Mouse (Mus musculus): ENCODE data around the gene Tma7. TPM values are rescaled to one million over a fixed set of nuclear protein-coding genes. Genes with fewer than 3 reads are reported as not detected.

Gene Tma7
- total RNA-seq, 2 experiments from 2014 or later, result 113 to 530 TPM

DNA sequence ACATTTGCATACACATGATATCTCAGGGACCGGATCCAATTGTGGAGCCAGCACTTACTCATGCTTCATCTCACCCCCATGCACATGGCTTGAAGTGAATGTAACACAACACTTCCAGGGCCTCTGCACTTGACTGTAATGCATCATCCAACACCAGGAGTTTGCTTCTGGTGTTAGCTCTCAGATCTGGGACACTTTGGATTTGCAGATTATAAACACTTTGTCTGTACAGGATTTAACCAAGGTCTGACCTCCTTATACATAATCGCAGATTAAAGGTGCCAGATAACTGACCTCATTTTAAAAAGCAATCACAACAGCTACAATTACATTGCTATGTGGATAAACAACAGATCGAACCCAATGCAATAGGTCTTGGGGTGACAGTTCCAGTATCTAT is 1.9 kb downstream of the Tma7 start:
- no peak for ATAC-seq (replicated peaks; ENCODE audit: low FRiP score, low TSS enrichment, poor library complexity, severe bottlenecking)

DNA sequence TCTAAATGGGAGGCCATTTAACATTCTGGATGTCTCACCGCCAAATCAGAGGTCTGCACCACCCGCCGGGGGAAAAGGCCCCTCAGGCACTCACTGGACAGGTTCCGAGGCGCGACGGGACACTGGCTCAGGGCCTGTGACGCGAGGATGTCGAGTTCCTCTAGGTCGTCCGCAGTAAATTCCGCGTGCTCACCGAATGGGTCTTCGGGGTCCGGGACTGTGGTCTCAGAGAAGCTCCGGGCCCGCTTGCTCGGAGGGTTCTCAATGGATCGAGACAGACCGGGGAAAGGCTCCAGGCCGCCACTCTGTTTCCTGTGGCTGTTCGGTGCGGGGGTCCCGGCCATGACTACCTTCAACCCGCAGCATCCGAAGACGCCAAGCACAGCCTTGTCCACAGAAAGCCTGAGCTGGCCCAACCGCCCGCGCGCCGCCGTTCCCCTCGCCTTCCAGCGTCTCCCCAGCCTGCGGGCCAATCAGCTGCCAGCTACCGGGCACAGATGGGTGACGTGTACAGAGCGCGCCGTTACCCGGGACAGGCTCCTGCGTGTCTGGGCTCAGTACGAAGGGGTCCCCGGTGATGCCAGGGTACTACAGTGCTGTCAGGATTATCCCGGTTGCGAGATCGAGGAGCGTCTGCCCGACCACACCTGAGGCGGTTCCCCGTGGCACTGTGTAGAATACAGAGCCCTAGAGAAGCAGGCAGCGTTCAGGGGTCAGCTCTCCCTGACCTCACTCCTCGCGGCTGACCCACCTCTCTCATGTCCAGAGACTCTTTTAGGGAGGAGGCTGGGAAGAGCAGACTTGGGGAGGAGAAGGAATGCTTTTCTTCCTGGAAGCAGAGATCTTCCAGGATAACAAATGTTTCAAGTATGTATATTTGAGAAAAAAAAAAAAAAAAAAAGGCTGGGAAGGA is 8.5 kb downstream of the Tma7 start, which contains the start of gene Atrip:
Atrip (minus strand) TSS at position 464 of the 913 bp plus-strand sequence.
- peak; percentile 98 for ATAC-seq (replicated peaks; ENCODE audit: low FRiP score, low TSS enrichment, poor library complexity, severe bottlenecking)

DNA sequence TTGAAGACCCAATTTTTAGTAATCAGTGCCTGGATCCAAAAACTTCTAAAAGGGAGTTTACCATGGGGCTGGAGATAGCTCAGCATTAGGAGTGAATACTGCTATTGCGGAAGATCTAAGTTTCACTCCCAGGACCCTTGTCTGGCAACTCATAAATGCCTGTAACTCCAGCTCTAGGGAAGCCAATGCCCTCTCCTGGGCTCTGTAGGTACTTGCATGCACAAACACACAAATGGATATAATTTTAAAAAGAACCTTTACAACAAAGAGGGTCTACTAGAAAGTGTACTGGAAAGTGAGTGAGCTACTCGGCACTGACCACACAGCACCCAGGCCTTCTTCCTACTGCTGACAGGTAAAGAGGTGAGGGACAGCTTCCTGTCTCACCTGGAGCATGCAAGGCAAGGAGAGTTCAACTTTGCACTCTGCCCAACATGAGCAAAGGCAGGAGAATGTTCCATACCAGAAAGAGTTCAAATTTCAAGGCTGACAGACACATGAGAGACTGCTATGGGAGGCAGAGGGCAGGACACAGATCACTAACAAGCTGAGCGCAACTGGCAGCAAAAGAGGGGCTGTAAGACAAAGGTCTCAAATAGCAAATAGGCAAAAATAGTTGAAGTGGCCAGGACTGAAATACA is 14.2 kb downstream of the Tma7 start:
- ATAC-seq (replicated peaks; ENCODE audit: low FRiP score, low TSS enrichment, poor library complexity, severe bottlenecking), result no peak

DNA sequence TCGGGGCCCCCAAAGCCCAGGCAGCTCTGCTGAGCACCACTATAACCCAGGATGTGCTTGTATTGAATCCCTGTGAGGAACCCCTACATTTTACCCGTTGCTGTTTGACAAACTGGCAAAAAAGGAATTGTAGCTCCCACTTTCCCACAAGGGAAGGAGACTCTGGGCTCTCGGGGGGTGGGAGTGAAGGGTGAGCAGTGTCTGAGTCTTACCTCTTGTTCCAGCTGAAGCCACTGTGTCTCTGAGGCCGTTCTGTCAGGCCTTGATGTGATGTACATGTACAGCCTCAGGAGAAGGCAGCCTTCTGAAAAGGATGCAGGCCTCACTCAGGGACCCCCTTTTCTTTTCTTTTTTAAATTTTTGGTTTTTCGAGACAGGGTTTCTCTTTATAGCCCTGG is 21.5 kb downstream of the Tma7 start:
- no peak for ATAC-seq (replicated peaks; ENCODE audit: low FRiP score, low TSS enrichment, poor library complexity, severe bottlenecking)

DNA sequence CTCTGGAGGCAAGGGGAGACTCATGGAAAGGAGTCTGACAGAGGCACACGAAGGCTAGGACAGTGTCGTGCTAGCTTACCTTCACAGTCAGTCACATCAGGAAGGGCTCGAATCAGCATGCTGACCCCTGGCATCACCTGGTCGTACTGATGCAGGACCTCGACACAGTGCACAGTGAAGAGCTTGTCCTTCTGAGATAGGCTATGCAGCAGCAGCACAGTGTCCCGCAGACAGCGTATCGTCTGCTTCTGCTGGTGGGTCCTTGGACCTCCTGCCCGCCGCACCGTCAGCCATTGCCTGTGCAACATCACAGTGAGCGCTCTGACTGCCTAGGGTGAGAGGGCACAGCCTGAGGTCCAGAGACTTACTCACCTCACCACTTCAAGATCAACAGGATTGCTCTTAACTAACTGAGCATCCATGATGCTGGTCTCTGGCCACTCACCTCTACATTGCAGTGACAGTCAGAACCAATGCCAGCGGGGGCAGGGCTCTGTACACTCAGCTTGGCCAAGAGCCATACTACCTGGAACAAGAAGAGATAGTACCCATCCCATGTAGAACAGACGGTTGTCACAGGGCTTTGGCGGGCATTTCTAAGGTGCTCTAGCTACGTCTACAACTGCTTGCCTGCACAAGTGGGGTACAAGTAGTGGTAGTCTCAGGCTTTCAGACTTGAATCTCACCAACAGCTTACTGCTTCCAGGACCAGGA is 22.0 kb downstream of the Tma7 start:
- ATAC-seq (replicated peaks; ENCODE audit: low FRiP score, low TSS enrichment, poor library complexity, severe bottlenecking), result no peak

DNA sequence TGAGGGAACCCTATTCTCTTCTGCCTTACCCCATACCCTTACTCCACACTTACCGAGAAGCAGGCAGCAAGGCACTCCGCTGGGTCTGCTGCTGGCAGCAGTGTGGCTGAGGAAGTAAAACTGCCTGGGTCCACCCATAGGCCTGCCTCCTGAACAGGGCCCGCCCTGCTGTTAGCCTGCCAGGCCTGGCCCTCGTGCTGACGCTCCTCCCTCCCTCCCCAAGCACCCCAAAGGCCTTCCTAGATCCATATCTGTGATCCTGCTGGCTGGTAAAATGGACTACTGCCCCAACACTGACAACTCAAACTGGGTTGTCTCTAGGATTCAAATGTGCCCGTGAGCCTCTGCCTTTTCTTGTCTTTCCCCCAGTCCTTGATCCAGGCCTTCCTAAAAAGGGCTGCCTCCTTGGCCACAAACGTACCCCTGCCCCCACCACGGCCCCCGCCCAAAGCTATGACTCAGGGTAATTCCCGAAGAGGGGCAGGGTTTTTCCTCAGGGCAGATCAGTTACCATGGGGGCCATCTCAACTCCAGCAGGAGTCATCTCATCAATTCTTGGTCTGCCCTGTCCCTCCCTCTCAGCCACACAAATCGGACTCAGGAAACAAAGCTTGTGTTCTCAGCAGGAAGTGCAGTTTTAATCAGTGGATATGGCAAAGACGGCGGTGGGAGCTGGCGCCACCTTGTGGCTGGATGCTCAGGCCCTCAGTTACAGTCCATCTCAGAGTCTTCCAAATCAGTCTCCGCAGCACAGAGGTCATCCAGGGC is 23.1 kb downstream of the Tma7 start, which contains the start of gene Trex1:
Trex1 (minus strand) TSS at position 599 of the 768 bp plus-strand sequence.
- ATAC-seq (replicated peaks; ENCODE audit: low FRiP score, low TSS enrichment, poor library complexity, severe bottlenecking), result peak; percentile 89

DNA sequence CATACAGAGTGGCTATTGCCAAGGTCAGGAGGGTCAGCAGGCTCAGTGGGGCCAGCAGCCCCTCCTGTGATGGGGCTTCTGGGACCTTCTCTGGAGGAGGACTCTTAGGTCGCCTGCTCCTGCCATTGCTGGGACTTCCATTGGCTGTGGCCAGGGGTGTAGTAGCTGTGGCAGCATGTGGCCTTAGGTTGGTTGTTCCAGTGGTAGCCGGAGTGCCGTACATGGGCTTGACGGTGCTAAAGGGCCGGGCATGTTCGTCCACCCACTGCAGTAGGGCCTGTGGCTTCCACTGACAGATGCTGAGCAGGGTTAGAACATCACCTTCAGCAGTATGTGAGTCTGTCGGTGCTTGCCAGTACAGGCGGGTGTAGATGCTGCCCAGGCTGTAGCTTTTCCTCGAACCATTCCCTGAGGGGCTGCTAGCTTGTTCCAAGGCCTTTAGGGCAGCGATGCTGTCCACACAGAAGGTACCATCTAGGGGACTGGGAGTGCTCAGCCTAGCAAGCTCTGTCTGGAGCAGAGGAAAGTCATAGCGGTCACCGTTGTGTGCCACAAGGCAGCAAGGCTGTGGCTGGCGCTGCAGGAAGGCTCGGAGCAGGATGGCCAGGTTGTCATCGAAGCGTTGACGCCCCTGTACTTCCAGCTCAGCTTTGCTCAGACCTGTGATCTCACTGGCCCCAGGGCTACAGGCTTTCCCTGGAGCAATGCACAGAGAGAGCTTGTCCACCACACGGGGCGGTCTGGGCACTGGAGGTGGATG is 24.2 kb downstream of the Tma7 start:
- ATAC-seq (replicated peaks; ENCODE audit: low FRiP score, low TSS enrichment, poor library complexity, severe bottlenecking), result no peak

DNA sequence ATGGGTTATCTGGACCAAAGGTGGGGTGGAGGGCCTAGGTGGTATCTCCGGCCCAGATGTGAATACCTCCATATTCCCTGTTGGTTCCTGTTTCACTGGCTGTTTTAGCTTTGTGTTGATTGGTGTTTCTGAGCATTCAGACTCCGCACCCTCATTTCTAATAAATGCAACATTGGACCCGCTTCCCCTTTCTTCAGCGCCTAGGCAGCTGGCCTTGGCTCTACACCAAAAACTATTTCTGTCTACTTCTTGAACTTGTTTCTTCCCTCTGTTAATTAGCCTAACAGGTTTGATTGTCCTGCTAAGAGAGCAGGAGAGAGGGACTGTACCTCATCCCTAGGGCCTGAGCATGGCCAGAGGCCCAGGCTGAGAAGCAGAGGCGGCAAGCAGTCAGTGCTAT is 24.8 kb downstream of the Tma7 start:
- ATAC-seq (replicated peaks; ENCODE audit: low FRiP score, low TSS enrichment, poor library complexity, severe bottlenecking), result no peak

DNA sequence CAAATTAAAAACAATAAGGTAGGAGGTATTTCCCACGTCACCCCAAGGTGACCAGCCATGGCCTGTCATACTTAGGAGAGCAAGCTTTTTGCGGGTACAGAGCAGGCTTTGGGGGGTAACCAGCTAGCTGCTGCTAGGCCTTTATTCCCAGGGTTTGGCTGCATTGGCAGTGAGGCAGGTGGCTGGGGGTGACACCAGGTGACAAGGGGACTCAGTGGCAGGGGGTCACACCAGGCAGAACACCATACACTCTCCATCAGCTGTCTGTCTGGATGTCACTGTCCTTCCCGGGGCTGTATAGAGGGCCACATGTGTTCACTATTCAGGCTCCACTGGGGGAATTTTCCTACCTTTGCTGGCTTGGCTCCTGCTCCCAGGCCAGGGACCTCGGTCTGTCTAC is 25.5 kb downstream of the Tma7 start:
- ATAC-seq (replicated peaks; ENCODE audit: low FRiP score, low TSS enrichment, poor library complexity, severe bottlenecking), result no peak

DNA sequence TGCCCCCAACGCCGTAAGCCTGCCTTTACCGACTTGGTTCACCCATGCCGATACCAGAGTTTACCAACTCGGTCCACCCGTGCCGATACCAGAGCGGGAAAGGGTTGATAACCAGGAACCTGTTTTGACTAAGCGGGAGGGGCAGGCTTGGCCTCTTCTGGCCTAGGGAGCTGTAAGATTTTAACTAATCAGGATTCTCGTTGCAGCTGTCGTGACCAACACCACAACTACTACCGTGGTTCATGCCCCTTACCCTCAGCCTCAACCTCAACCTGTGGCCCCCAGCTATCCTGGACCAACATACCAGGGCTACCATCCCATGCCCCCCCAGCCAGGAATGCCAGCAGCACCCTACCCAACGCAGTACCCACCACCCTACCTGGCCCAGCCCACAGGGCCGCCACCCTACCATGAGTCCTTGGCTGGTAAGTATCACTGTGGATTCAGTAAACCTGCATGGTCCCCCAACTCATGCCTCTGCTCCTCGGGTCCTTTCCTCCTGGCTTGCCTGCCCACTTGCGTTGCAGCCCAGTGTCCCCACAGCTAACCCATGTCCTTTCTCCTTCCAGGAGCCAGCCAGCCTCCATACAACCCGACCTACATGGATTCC is 26.2 kb downstream of the Tma7 start:
- no peak for ATAC-seq (replicated peaks; ENCODE audit: low FRiP score, low TSS enrichment, poor library complexity, severe bottlenecking)

DNA sequence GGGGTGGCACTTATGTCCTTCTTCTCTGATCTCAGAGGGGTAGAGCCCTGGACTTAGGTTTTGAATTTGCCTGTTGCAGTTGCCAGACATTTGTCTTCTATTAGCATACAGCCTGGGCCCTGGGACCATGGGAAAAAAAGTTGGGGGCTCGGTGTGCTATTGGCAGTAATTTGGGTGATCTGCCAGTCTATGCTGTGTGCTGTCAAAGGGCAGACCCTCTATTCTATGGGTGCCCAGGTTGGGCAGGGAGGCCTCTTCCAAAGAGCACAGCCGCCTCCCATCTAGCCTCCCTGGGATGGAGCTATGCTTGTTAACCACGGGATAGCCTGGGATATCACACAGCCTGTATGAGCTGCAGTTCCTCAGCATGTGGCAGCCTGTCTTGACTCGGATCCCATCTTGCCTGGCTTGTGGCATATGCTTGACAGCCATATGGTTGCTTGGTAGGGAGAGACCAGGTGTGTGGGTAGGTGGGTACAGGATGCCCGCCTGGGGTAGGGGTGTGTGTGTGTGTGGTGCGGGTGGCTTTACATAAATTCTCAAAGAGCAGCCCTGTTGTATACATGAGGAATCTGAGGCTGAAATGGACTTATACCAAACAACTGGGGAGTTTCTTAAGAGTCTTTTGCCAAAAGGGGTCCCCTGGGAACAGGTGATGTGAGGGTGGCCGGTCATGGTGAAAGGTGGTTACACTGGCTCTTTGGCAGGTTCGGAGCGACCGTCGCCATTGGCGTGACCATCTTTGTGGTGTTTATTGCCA is 26.9 kb downstream of the Tma7 start:
- no peak for ATAC-seq (replicated peaks; ENCODE audit: low FRiP score, low TSS enrichment, poor library complexity, severe bottlenecking)

DNA sequence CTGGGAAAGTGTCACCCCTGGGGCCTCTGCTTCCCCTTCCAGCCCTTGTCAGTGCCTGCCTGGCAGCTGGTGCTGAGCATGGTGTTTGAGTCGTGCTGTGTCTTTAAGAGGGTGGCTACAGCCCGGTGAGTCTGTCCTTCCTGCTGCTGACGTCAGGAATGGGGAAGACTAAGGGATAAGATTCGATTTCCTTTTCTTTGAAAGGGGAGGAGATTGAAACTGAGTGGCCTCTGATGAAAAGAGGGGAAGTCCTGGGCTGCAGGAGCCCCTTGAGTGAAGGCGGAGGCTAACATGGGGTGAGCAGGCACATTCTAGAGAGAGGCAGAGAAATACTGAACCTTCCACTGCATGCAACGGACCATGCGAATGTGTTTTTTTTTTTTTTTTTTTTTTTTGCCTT is 27.7 kb downstream of the Tma7 start:
- peak; percentile 63 for ATAC-seq (replicated peaks; ENCODE audit: low FRiP score, low TSS enrichment, poor library complexity, severe bottlenecking)

DNA sequence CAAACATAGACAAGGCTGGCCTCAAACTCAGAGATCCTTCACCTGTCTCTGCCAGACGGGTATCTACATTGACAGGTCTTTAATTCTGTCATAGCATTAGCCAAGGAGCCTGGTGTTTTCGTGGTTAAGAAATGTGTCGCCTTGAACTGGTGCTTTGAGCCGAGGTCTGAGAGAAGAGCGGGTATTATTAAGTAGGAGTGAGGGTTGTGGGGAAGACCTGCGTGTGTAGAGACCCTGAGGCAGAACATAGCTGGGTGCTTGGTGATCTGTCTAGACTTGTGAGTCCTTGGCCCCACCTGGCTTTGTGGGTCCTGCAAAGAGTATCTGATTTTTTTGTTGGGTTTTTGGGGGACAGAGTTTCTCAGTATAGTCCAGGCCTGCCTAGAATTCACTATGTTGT is 28.5 kb downstream of the Tma7 start:
- ATAC-seq (replicated peaks; ENCODE audit: low FRiP score, low TSS enrichment, poor library complexity, severe bottlenecking), result no peak

DNA sequence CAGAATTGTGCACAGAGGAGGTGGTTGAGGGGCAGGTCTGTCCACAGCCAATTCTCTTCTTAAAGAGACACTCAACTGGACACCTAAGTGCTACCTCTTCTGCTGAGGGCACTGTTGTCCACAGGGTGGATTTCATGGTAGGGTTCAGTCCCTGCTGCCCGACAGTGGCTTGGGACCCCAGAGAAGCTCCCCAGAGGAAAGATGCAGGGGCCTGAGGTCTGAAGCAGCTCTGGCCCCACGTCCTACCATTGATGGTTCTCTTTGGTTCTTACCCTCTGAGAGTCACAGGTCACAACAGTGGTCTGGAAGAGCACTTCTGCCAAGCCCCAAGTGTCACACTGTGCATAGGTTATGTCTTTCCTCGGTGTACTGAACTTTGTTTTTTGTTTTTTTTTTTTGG is 29.0 kb downstream of the Tma7 start:
- no peak for ATAC-seq (replicated peaks; ENCODE audit: low FRiP score, low TSS enrichment, poor library complexity, severe bottlenecking)

DNA sequence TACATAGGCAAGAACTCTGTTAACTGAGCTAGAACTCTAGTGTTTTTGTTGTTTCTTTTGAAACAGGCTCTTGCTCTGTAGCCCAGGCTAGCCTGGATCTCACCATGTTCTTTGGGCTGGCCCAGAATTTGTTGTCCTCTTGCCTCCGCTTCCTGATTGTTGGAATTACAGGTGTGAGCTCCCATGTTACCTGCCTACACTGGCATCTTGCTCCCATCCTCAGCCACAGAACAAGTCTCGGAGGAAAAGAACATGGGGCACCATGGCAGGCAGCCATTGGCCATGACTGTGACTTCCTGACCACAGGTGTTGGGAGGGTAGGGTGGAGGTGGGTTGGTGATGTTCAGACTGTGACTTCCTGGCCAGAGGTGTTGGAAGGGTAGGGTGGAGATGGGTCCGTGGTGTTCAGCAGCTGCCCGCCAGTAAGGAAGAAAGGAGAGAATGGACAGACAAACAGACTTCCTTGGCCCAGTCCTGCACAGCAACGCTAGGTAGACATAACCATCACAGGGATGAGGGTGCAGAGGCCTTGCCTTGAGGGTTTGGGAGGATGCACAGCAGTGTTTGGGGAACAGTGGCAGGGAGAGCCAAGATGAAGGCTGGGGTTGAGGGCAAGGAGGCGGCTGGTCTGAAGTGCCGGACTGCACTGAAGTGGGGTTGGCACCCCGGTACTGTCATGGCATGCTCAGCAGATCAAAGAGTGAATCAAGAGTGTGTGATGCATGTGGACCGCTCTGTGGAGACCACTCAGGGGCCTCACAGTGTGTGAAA is 29.7 kb downstream of the Tma7 start:
- ATAC-seq (replicated peaks; ENCODE audit: low FRiP score, low TSS enrichment, poor library complexity, severe bottlenecking), result no peak

DNA sequence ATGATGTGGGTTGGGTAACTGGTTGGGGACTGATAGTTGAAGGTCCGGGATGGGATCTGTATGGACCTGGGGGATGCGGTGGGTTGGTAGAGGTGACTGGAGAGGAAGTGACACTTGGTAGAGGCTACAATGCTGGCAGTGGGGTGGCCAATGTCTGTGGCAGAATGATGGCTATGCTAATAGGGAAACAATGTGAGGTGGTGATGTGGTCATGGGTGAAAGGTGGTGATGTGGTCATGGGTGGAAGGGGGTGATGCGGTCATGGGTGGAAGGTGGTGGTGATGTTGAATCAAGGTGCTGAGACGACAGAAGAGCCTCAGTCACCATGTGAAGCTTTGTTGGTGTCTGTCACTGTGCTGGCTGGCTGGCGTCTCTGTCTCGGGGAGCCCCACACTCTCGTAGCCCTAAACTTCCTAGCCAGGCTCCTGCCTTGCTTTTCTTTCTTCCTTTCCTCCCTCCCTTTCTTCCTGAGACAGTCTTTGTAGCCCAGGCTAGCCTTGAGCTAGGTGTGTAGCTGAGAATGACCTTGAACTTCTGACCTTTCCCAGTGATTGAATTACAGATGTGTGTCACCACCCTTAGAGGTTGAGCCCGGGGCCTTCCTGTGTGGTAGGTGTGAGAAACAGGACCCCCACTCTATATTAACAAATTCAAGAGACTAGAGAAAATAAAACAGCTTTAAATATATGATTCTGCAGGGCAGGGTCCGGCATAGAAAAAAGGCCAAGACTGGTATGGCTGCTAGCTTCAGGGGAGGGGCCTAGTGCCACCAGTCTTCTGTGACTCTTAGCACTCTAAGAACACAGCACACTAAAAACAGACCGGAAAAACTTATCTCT is 30.5 kb downstream of the Tma7 start:
- no peak for ATAC-seq (replicated peaks; ENCODE audit: low FRiP score, low TSS enrichment, poor library complexity, severe bottlenecking)

All from megakaryocyte-erythroid progenitor cell, adult 5-6 weeks (primary cell).